Mouse (Mus musculus): ENCODE results near the gene Gm3336. TPM values are rescaled to one million over a fixed set of nuclear protein-coding genes. Genes with fewer than 3 reads are reported as not detected.
A peak's percentile ranks its signal among the peaks of the same experiment; 100 is the strongest.

The Gm3336 gene
- polyA plus RNA-seq, 1 experiment: not detected

DNA sequence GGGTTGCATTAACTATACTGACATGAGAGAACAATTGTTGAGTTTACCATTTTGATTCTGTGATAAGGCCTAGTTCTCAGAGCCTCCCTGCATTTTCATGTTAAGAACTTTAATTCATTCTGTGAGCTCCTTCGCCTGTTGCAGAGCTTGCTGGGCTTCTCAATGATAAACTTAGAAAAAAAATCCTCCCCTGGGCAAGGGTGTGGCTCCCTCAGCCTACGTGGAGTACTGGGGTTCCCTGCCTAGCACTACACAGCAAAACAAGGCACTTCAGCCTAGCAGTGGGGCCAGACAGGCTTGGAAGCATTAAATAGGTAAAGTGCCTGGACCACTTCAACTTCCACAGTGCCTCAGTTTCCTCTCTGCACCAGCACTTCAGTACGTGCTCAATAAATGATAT is 36.9 kb upstream of the Gm3336 start:
- Histone ChIP-seq H3K27me3 (ENCODE audit: control insufficient read depth, insufficient read depth, insufficient read length) (no peaks in the 10 kb centered on the region), H3K4me3 (ENCODE audit: insufficient read depth, poor library complexity, severe bottlenecking) (no peak overlapping the region), H3K79me2 (ENCODE audit: control insufficient read depth, insufficient read depth) (peaks cover 3% of the 10 kb centered on the region), H3K79me3 (ENCODE audit: low read depth) (no peaks in the 10 kb centered on the region), H3ac (ENCODE audit: control insufficient read depth, insufficient read length, low read depth) (no peak overlapping the region), H3K36me3 (ENCODE audit: control insufficient read depth, insufficient read depth) (peaks cover 26% of the 10 kb centered on the region)
- TF ChIP-seq CEBPB (IDR thresholded peaks at IDR 0.05; ENCODE audit: low read depth) (no peak), CTCF (IDR thresholded peaks at IDR 0.05; ENCODE audit: control insufficient read depth, insufficient read depth, insufficient read length) (no peak), USF1 (IDR thresholded peaks at IDR 0.05; ENCODE audit: low read depth) (no peak), MYOD1 (IDR thresholded peaks at IDR 0.05; ENCODE audit: control insufficient read depth, insufficient read length, low read depth) (no peak), MYOG (IDR thresholded peaks at IDR 0.05; ENCODE audit: control insufficient read depth, extremely low read depth, insufficient read length) (no peak), MAX (IDR thresholded peaks at IDR 0.05) (no peak), FOSL1 (IDR thresholded peaks at IDR 0.05; ENCODE audit: insufficient read depth, low read length, poor library complexity, severe bottlenecking) (no peak)

DNA sequence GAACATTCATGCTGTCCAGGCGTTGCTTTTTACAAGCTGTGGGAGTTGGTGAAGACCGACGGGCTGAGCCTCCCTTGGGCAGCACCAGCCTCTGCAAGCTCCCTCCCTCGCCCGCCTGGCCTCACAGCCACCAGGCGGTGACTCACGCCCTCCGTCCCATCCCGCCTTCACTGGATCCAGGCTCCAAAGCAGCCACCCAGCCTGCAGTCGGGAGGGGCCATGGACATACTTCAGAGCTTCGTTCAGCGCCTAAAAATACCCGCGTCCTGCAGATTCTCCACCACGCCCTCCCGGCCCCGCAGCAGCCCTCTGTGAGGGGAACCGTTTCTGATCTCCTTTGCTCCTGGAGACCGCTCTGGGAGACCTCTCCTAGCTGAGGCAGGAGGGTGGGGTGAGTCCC is 36.1 kb upstream of the Gm3336 start:
- H3K4me3 ChIP-seq (ENCODE audit: insufficient read depth, poor library complexity, severe bottlenecking): no peak overlapping the region
- no peaks in the 10 kb centered on the region for H3K27me3 ChIP-seq (ENCODE audit: control insufficient read depth, insufficient read depth, insufficient read length)
- H3ac ChIP-seq (ENCODE audit: control insufficient read depth, insufficient read length, low read depth): peak overlapping the region; percentile 45
- H3K79me2 ChIP-seq (ENCODE audit: control insufficient read depth, insufficient read depth): no peaks in the 10 kb centered on the region
- H3K79me3 ChIP-seq (ENCODE audit: low read depth): no peaks in the 10 kb centered on the region
- H3K36me3 ChIP-seq (ENCODE audit: control insufficient read depth, insufficient read depth): peaks cover 26% of the 10 kb centered on the region
- no peak for TF ChIP-seq CTCF (IDR thresholded peaks at IDR 0.05; ENCODE audit: control insufficient read depth, insufficient read depth, insufficient read length)
- no peak for TF ChIP-seq MYOG (IDR thresholded peaks at IDR 0.05; ENCODE audit: control insufficient read depth, extremely low read depth, insufficient read length)
- no peak for TF ChIP-seq MYOD1 (IDR thresholded peaks at IDR 0.05; ENCODE audit: control insufficient read depth, insufficient read length, low read depth)
- no peak for TF ChIP-seq CEBPB (IDR thresholded peaks at IDR 0.05; ENCODE audit: low read depth)
- peak; percentile 67 for TF ChIP-seq MAX (IDR thresholded peaks at IDR 0.05)
- peak; percentile 28 for TF ChIP-seq FOSL1 (IDR thresholded peaks at IDR 0.05; ENCODE audit: insufficient read depth, low read length, poor library complexity, severe bottlenecking)
- TF ChIP-seq USF1 (IDR thresholded peaks at IDR 0.05; ENCODE audit: low read depth): no peak

DNA sequence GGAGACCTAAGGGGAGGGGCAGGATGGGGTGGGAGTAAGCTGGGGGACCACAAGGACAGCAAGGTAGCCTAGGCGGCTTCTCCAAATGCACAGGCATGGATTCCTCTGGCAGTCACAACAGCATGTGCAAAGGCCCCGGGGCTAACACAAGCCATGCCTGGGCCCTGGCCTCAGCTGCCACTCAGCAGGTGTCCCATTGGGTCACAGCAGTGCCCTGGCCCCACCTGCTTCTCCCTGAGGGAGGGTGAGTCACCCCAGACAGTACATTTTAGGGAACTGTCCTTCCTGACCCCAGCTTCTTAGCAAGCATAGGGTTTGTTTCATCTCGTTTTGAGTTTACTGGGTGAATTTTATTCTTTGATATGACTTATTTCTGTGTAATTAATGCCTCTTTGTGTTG is 35.7 kb upstream of the Gm3336 start:
- TF ChIP-seq CEBPB (IDR thresholded peaks at IDR 0.05; ENCODE audit: low read depth) (no peak), MYOD1 (IDR thresholded peaks at IDR 0.05; ENCODE audit: control insufficient read depth, insufficient read length, low read depth) (peak; percentile 63)
- Histone ChIP-seq H3K79me3 (ENCODE audit: low read depth) (no peaks in the 10 kb centered on the region), H3K4me3 (ENCODE audit: insufficient read depth, poor library complexity, severe bottlenecking) (no peak overlapping the region), H3K79me2 (ENCODE audit: control insufficient read depth, insufficient read depth) (no peaks in the 10 kb centered on the region), H3K27me3 (ENCODE audit: control insufficient read depth, insufficient read depth, insufficient read length) (no peaks in the 10 kb centered on the region), H3ac (ENCODE audit: control insufficient read depth, insufficient read length, low read depth) (no peak overlapping the region), H3K36me3 (ENCODE audit: control insufficient read depth, insufficient read depth) (peaks cover 21% of the 10 kb centered on the region)

DNA sequence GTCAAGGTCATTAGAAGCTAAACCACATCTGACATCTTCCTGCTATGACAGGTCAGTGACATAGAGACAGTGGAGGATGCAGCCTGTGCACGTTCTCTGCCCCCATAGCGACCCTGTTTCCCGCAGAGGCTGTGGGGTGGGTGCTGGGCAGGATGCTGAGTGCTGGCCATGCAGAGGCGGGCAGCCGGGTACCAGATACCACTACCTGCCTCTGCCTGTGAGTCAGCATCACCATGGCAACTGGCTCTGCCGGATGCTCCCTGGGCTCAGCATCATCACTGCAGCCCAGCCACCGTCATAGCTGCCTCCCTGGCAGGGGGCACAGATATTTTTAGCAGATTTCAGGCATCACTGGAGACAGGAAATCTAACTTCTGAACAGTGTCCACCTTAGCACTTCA is 34.1 kb upstream of the Gm3336 start:
- Histone ChIP-seq H3K79me2 (ENCODE audit: control insufficient read depth, insufficient read depth) (no peaks in the 10 kb centered on the region), H3K27me3 (ENCODE audit: control insufficient read depth, insufficient read depth, insufficient read length) (no peaks in the 10 kb centered on the region), H3K79me3 (ENCODE audit: low read depth) (no peaks in the 10 kb centered on the region), H3K4me3 (ENCODE audit: insufficient read depth, poor library complexity, severe bottlenecking) (no peak overlapping the region), H3K36me3 (ENCODE audit: control insufficient read depth, insufficient read depth) (peaks cover 5% of the 10 kb centered on the region), H3ac (ENCODE audit: control insufficient read depth, insufficient read length, low read depth) (no peak overlapping the region)
- TF ChIP-seq FOSL1 (IDR thresholded peaks at IDR 0.05; ENCODE audit: insufficient read depth, low read length, poor library complexity, severe bottlenecking) (no peak), MAX (IDR thresholded peaks at IDR 0.05) (no peak), CTCF (IDR thresholded peaks at IDR 0.05; ENCODE audit: control insufficient read depth, insufficient read depth, insufficient read length) (no peak), CEBPB (IDR thresholded peaks at IDR 0.05; ENCODE audit: low read depth) (no peak), USF1 (IDR thresholded peaks at IDR 0.05; ENCODE audit: low read depth) (no peak), MYOG (IDR thresholded peaks at IDR 0.05; ENCODE audit: control insufficient read depth, extremely low read depth, insufficient read length) (no peak), MYOD1 (IDR thresholded peaks at IDR 0.05; ENCODE audit: control insufficient read depth, insufficient read length, low read depth) (no peak)

DNA sequence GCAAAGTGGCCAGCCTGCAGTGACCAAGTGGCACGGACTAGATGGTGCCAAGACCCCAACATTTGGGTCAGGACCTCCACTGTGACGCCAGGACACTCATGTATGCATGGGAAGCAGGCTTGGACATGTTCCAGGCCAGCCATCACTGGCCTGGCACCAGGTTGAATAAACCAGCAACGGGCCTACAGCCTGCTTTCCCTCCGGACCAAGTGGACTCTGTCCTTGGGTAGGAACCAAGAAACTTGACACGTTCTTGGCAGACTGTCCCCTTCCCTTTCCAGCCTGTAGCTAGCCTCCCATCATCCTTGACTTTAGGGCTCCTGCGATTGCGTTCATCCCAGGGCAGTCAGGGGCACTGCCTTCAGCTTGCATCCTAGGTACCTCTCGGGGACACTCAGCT is 30.8 kb upstream of the Gm3336 start:
- no peak for TF ChIP-seq USF1 (IDR thresholded peaks at IDR 0.05; ENCODE audit: low read depth)
- no peak for TF ChIP-seq CEBPB (IDR thresholded peaks at IDR 0.05; ENCODE audit: low read depth)
- TF ChIP-seq MYOD1 (IDR thresholded peaks at IDR 0.05; ENCODE audit: control insufficient read depth, insufficient read length, low read depth): no peak
- TF ChIP-seq MYOG (IDR thresholded peaks at IDR 0.05; ENCODE audit: control insufficient read depth, extremely low read depth, insufficient read length): no peak
- TF ChIP-seq MAX (IDR thresholded peaks at IDR 0.05): no peak
- no peak for TF ChIP-seq CTCF (IDR thresholded peaks at IDR 0.05; ENCODE audit: control insufficient read depth, insufficient read depth, insufficient read length)
- no peak for TF ChIP-seq FOSL1 (IDR thresholded peaks at IDR 0.05; ENCODE audit: insufficient read depth, low read length, poor library complexity, severe bottlenecking)
- no peaks in the 10 kb centered on the region for H3K79me2 ChIP-seq (ENCODE audit: control insufficient read depth, insufficient read depth)
- H3K79me3 ChIP-seq (ENCODE audit: low read depth): no peaks in the 10 kb centered on the region
- no peaks in the 10 kb centered on the region for H3K36me3 ChIP-seq (ENCODE audit: control insufficient read depth, insufficient read depth)
- H3K27me3 ChIP-seq (ENCODE audit: control insufficient read depth, insufficient read depth, insufficient read length): no peaks in the 10 kb centered on the region
- no peak overlapping the region for H3ac ChIP-seq (ENCODE audit: control insufficient read depth, insufficient read length, low read depth)
- no peak overlapping the region for H3K4me3 ChIP-seq (ENCODE audit: insufficient read depth, poor library complexity, severe bottlenecking)

DNA sequence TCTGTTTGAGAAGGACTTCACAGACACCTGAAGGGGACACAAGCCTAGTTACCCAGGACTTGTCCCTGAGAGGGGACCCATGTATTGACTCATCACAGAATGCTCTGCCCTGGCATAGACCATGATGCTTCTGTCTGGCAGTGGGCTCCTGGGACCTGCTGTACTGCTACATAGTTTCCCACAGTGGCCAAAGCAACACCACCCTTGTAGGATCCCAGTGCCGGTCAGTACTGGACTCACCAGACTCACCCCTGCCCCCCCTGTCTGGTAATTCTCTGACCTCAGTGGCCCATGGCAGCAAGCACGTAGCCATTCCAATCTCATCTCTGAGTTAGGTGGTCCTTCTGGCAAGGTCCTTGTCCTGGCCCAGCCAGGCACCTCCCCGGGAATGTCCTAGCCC is 30.2 kb upstream of the Gm3336 start:
- no peak overlapping the region for H3K4me3 ChIP-seq (ENCODE audit: insufficient read depth, poor library complexity, severe bottlenecking)
- no peaks in the 10 kb centered on the region for H3K27me3 ChIP-seq (ENCODE audit: control insufficient read depth, insufficient read depth, insufficient read length)
- H3K36me3 ChIP-seq (ENCODE audit: control insufficient read depth, insufficient read depth): no peaks in the 10 kb centered on the region
- no peak for TF ChIP-seq USF1 (IDR thresholded peaks at IDR 0.05; ENCODE audit: low read depth)
- TF ChIP-seq CTCF (IDR thresholded peaks at IDR 0.05; ENCODE audit: control insufficient read depth, insufficient read depth, insufficient read length): no peak
- no peak for TF ChIP-seq MYOD1 (IDR thresholded peaks at IDR 0.05; ENCODE audit: control insufficient read depth, insufficient read length, low read depth)
- TF ChIP-seq MYOG (IDR thresholded peaks at IDR 0.05; ENCODE audit: control insufficient read depth, extremely low read depth, insufficient read length): no peak
- no peaks in the 10 kb centered on the region for H3K79me3 ChIP-seq (ENCODE audit: low read depth)
- no peak overlapping the region for H3ac ChIP-seq (ENCODE audit: control insufficient read depth, insufficient read length, low read depth)
- H3K79me2 ChIP-seq (ENCODE audit: control insufficient read depth, insufficient read depth): no peaks in the 10 kb centered on the region

All from C2C12 (cell line).